Mouse (Mus musculus) stomach, adult 2 months (tissue): ENCODE results near the gene Olfr1201. TPM values are rescaled to one million over a fixed set of nuclear protein-coding genes. Genes with fewer than 3 reads are reported as not detected.

Source experiments
- polyA plus RNA-seq: library from polyadenylated mRNA; depleted of rRNA; stranded (reverse); fragments of >200 nt; gene quantifications from 2 replicates; pipeline ENCODE4 v1.2.3, GENCODE M21; 2012; rRNA removed

Olfr1201 gene
- not detected in 2 replicates for polyA plus RNA-seq

DNA sequence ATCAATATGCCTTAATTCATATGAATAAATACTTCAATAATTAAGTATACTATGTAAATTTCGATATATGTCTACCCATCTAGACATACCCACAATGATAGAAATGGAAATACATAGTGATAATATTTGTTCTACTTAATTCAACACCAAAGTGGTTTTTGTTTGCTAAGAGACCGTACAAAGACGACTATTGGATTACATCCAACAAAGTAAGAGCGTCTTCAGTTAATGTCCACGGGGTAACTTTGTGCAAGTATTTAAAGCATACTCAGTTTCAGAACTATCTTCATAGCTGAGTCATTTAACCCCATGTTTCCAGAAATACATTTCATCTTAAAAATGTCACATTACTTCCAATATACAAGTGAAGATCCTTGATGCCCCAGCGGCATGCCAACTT lies at the start of gene Olfr1201:
Gene Olfr1201 (plus strand): TSS at position 301 of the 400 bp plus-strand sequence.

DNA sequence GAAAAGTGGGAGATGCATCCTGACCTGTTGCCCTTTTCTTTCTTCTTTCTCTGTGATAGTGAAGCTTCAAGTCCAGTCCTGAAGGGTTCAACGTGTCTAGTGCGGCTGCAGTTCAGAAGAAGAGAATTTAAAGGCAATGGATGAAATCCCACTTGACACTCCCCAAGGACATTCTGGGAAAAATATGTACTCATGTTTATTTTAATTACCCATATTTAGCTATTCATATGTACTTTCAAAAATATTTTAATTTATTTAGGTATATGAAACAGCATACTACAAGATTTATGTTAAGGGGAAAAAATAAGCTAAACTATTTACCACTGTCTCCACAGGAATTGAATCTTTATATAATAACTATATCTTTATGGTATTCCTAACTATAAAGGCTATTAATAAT lies 41.6 kb upstream of the Olfr1201 start, which contains the start of gene Olfr1198:
Gene Olfr1198 (minus strand): TSS at position 101 of the 400 bp plus-strand sequence.

GRCm38 (mm10) chr2:88760369-88760768 lies 32.5 kb upstream of the Olfr1201 start, which contains the start of gene Olfr1199:
Olfr1199 (minus strand) TSS chr2:88760469.

DNA sequence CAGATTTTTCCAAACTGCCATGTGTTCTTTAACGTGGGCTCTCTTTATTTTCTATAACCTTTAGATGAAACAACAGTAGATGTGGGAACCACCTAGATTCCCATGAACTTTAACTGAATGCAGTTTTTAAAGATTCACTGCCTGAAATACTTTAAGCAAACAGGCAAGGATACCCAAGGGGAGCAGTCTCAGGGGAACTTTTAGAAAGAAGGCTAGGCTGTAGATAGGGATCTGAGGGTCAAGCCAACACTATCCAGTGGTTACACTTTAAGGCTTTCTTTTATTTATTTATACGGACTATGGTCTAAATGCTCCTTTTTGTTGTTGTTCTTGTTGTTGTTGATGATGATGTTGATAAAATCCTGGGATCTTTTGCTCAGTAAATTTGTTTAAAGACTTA lies 22.4 kb upstream of the Olfr1201 start, which contains the start of gene Olfr1200:
Gene Olfr1200 (minus strand): TSS at position 101 of the 400 bp plus-strand sequence.

GRCm38 (mm10) chr2:88814196-88814595 lies 21.4 kb downstream of the Olfr1201 start, which contains the start of gene Olfr1202:
Olfr1202 (plus strand) TSS chr2:88814496.

DNA sequence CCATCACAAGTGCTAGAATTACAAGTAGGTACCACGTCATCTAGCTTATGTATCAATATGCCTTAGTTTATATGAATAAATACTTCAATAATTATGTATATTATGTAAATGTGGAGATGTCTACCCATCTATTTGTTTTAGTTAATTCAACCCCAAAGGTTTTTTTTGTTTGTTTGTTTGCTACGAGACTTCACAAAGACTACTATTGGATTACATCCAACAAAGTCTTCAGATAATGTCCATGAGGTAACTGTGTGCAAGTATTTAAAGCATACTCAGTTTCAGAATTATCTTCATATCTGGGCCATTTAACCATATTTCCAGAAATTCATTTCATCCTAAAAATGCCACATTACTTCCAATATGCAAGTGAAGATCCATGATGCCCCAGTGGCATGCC lies 36.6 kb downstream of the Olfr1201 start, which contains the start of gene Olfr1205:
Gene Olfr1205 (plus strand): TSS at position 301 of the 400 bp plus-strand sequence.

Other genes starting within 250 kb of the Olfr1201 start
- not detected in 2 replicates for gene Olfr1188, start 236.1 kb upstream of the Olfr1201 start, polyA plus RNA-seq
- not detected in 2 replicates for gene Olfr1189, start 206.6 kb upstream of the Olfr1201 start, polyA plus RNA-seq
- not detected in 2 replicates for gene Olfr1191-ps1, start 152.5 kb upstream of the Olfr1201 start, polyA plus RNA-seq
- not detected in 2 replicates for gene Olfr1192-ps1, start 144.5 kb upstream of the Olfr1201 start, polyA plus RNA-seq
- gene Olfr1193, start 117.4 kb upstream of the Olfr1201 start, polyA plus RNA-seq: not detected in 2 replicates
- gene Olfr1195, start 103.8 kb upstream of the Olfr1201 start, polyA plus RNA-seq: not detected in 2 replicates
- not detected in 2 replicates for gene Olfr1196, start 88.4 kb upstream of the Olfr1201 start, polyA plus RNA-seq
- gene Olfr1197, start 60.7 kb upstream of the Olfr1201 start, polyA plus RNA-seq: not detected in 2 replicates
- not detected in 2 replicates for gene Olfr1198, start 41.7 kb upstream of the Olfr1201 start, polyA plus RNA-seq
- gene Olfr1199, start 32.6 kb upstream of the Olfr1201 start, polyA plus RNA-seq: not detected in 2 replicates
- gene Olfr1200, start 22.5 kb upstream of the Olfr1201 start, polyA plus RNA-seq: not detected in 2 replicates
- gene Olfr1202, start 21.5 kb downstream of the Olfr1201 start, polyA plus RNA-seq: not detected in 2 replicates
- not detected in 2 replicates for gene Olfr1205, start 36.7 kb downstream of the Olfr1201 start, polyA plus RNA-seq
- gene Olfr1204, start 56.3 kb downstream of the Olfr1201 start, polyA plus RNA-seq: not detected in 2 replicates
- gene Olfr1206, start 70.2 kb downstream of the Olfr1201 start, polyA plus RNA-seq: not detected in 2 replicates
- not detected in 2 replicates for gene Olfr1208, start 109.3 kb downstream of the Olfr1201 start, polyA plus RNA-seq
- not detected in 2 replicates for gene Olfr1209, start 122.1 kb downstream of the Olfr1201 start, polyA plus RNA-seq
- not detected in 2 replicates for gene Olfr1211, start 145.1 kb downstream of the Olfr1201 start, polyA plus RNA-seq
- gene Olfr1212, start 160.9 kb downstream of the Olfr1201 start, polyA plus RNA-seq: not detected in 2 replicates
- not detected in 2 replicates for gene Gm13762, start 187.2 kb downstream of the Olfr1201 start, polyA plus RNA-seq
- not detected in 2 replicates for gene Olfr1214, start 199.6 kb downstream of the Olfr1201 start, polyA plus RNA-seq
- gene Olfr1215, start 213.9 kb downstream of the Olfr1201 start, polyA plus RNA-seq: not detected in 2 replicates
- not detected in 2 replicates for gene Olfr1216, start 225.3 kb downstream of the Olfr1201 start, polyA plus RNA-seq
- gene Olfr1217, start 239.0 kb downstream of the Olfr1201 start, polyA plus RNA-seq: not detected in 2 replicates